Comparison of ENCODE assay signal across 18 mouse cellular contexts in the genomic region with DNA sequence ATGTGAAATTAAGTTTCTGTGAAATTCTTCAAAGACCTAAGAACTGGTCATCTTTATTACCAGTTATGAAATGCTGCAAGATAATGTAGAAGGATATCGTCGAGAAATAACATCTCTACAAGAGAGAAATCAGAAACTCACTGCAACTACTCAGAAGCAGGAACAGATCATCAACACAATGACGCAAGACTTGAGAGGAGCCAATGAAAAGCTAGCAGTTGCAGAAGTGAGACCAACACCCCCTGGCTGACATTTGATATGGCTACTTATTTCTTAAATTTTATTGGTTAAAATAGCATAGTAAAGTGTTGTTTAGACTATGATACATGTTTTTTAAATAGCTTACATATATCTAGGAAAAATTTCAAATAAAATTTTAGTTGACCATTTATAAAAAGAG. TPM values are rescaled to one million over a fixed set of nuclear protein-coding genes. Genes with fewer than 3 reads are reported as not detected.
"Had no signal": no experiment of that assay in that cellular context is flagged by ENCODE, and none has a peak within 500 bp of the region (broad histone marks: within the 10 kb centered on the region; RNA-seq: fewer than 3 reads in every experiment).

No protein-coding gene starts in this region.

- H3K9me3 ChIP-seq: midbrain, embryonic 10.5 days; midbrain, embryonic 12.5 days; neural tube, embryonic 13.5 days; neural tube, embryonic 15.5 days; stomach, embryonic 15.5 days had no signal

- DNase-seq: lung, adult 18-20 months; lung, embryonic 14.5 days; lung, postnatal 10 days; lung, postnatal 4 days; midbrain, embryonic 14.5 days; right cerebral cortex, postnatal 14 days; thymus, adult 2 months; thymus, postnatal 25 days; thymus, postnatal 4 days had no signal

- H3K27ac ChIP-seq: midbrain, embryonic 10.5 days; midbrain, embryonic 12.5 days; neural tube, embryonic 13.5 days; neural tube, embryonic 15.5 days; stomach, embryonic 15.5 days; stomach, postnatal 0 days had no signal

- H3K4me3 ChIP-seq: midbrain, embryonic 10.5 days; midbrain, embryonic 12.5 days; myocyte; neural tube, embryonic 13.5 days; neural tube, embryonic 15.5 days; stomach, embryonic 15.5 days had no signal

- H3K9ac ChIP-seq: lung, embryonic 14.5 days; midbrain, embryonic 12.5 days; neural tube, embryonic 13.5 days; neural tube, embryonic 15.5 days; stomach, embryonic 15.5 days had no signal

- H3K4me2 ChIP-seq: lung, embryonic 14.5 days; midbrain, embryonic 12.5 days; neural tube, embryonic 13.5 days; neural tube, embryonic 15.5 days; stomach, embryonic 15.5 days had no signal

- H3K4me1 ChIP-seq: midbrain, embryonic 10.5 days; midbrain, embryonic 12.5 days; neural tube, embryonic 13.5 days; neural tube, embryonic 15.5 days; stomach, embryonic 15.5 days had no signal

- H3K27me3 ChIP-seq: midbrain, embryonic 12.5 days; neural tube, embryonic 13.5 days; neural tube, embryonic 15.5 days; stomach, embryonic 15.5 days had no signal

- ATAC-seq: midbrain, embryonic 16.5 days had no signal

RNA-seq across cellular contexts. Expression of gene Prg4, which starts 50.0 kb away (rescaled TPM):
- total RNA-seq: megakaryocyte-erythroid progenitor cell, adult 5-6 weeks had no signal
